Mouse (Mus musculus) urinary bladder, postnatal 0 days (tissue): ENCODE data around the gene Bbs2. TPM values are rescaled to one million over a fixed set of nuclear protein-coding genes. Genes with fewer than 3 reads are reported as not detected.

Experiments
- polyA plus RNA-seq: library from polyadenylated mRNA; unstranded; fragments of >200 nt; fragmentation: Nextera tagmentation; extraction: Ambion mirVana; gene quantifications from 2 replicates; pipeline ENCODE4 v1.2.1, GENCODE M21; 2015

Gene Bbs2
- 7.5 and 7.6 TPM in 2 replicates for polyA plus RNA-seq

DNA sequence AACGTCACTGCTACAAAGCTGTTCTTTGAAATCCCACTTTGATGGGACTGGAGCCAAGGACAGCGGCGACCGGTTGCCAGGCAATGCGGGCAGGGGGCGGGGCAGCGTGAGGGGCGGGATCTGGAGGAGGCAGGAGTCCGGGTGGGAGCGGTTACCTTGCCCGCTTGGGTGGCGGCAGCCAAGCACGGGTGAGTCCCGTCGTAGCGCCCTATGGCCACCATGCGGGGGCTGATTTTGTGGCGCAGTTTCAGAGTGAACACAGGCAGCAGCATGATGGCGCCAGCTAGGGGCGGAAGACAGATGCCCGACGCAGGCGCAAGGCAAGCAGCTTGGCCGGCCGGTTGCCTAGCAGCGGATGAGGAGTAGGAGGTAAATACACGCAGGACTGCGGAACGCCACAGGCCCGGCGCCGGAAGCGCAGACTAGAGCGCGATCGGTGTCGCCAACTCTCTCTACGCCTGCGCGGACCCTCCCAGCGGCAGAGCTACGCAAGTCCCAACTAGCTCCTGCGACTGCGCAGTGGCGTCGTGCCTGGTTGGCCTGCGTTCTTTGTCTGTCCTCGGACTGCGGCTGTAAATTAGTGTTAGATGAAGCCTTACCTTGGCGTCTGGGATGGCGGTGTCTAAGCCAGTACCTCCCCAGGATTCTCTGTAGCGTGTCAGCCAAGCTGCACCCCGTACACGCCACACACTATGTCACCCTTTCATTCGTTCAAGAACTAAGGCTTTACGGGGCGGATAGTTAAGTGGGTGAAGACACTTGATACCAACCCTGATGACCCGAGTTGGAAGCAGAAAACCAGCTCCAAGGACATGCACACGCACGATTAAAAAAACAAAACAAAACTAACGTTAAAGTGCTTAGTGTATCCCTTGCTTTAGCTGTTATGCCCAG is at the start of gene Bbs2:
Gene Bbs2 (minus strand): TSS at position 848 of the 894 bp plus-strand sequence.

DNA sequence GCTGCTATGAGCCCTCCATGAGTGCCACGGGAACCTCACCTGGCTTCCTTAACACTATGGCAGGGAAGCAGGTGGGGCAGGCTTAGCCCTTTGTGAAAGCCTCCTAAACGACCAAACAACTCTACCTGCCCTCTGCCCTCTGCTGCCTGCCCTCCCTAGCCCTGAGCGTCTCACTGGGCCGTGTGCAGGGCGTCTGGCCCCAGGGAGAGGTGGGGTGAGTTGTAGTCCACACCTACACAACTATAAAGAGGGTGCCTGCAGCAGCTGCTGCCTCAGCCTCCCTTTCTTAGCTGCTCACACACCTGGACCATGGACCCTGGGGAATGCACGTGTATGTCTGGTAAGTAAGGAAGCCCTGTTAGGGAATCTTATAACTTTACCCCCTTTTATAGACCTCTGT is 38.2 kb upstream of the Bbs2 start, which contains the start of gene Mt4:
Gene Mt4 (plus strand): TSS at position 265 of the 400 bp plus-strand sequence.

DNA sequence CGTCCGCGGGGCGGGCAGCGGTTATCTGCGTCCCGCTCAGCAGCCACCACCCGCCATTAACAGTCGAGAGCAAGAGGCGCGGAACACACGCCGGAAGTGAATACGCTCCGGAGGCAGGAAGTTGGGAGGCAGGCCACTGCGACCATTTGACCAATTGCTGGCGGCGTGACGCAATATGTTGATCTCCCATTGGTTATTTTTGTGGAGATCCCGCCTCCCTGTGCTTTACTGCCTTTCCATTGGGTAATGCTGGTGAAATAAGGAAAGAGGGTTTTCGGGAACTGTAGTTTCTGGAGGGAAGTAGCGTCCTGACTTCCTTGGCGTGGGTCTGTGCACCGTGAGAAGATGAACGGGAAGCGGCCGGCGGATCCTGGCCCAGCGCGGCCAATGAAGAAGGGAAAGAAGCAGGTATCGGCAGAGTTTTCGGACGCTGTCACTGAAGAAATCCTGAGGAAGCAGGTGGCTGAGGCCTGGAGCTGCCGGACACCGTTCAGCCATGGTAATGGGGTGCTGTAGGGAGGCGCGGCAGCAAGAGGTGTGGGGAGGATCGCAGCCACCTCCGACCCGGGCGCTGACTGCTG is 61.7 kb downstream of the Bbs2 start, which contains the start of the genes Nudt21 and Ogfod1:
Gene Nudt21 (minus strand): TSS at position 88 of the 581 bp plus-strand sequence.
Gene Ogfod1 (plus strand): TSS at position 255 of the 581 bp plus-strand sequence.

Other genes starting within 250 kb of the Bbs2 start
- gene Amfr, start 86.1 kb downstream of the Bbs2 start, polyA plus RNA-seq = 53.8 and 58.1 TPM in 2 replicates
- gene Nudt21, start 61.9 kb downstream of the Bbs2 start, polyA plus RNA-seq = 56.3 and 70.6 TPM in 2 replicates
- 8.1 and 9.1 TPM in 2 replicates for gene Ogfod1, start 61.7 kb downstream of the Bbs2 start, polyA plus RNA-seq
- not detected in 2 replicates for gene Mt4, start 38.3 kb upstream of the Bbs2 start, polyA plus RNA-seq
- 0.52 and 0.77 TPM in 2 replicates for gene Mt3, start 53.7 kb upstream of the Bbs2 start, polyA plus RNA-seq
- 34.8 and 41.7 TPM in 2 replicates for gene Mt2, start 73.7 kb upstream of the Bbs2 start, polyA plus RNA-seq
- 198 and 237 TPM in 2 replicates for gene Mt1, start 80.2 kb upstream of the Bbs2 start, polyA plus RNA-seq
- 29.5 and 36.8 TPM in 2 replicates for gene Nup93, start 115.6 kb upstream of the Bbs2 start, polyA plus RNA-seq
- gene Slc12a3, start 230.3 kb upstream of the Bbs2 start, polyA plus RNA-seq = 0.05 TPM in 1 of 2 replicates, not detected in the other